Mouse (Mus musculus) layer of hippocampus, adult 18-20 months (tissue): ENCODE measurements around the gene Kcnq1. TPM values are rescaled to one million over a fixed set of nuclear protein-coding genes. Genes with fewer than 3 reads are reported as not detected.
A peak's percentile ranks its signal among the peaks of the same experiment; 100 is the strongest.

Experiments
- DNase-seq, 2 experiments: peaks; one replicate each; pipeline ENCODE4 v3.0.0; 2022; ENCODE audit warnings: low spot score in 2 of 2
- total RNA-seq, 2 experiments: library from RNA; stranded (reverse); gene quantifications; 2 replicates each; pipeline ENCODE4 v1.2.3; 2021

Gene Kcnq1
- total RNA-seq, 2 experiments from 2014 or later = 0.28 to 0.40 TPM

DNA sequence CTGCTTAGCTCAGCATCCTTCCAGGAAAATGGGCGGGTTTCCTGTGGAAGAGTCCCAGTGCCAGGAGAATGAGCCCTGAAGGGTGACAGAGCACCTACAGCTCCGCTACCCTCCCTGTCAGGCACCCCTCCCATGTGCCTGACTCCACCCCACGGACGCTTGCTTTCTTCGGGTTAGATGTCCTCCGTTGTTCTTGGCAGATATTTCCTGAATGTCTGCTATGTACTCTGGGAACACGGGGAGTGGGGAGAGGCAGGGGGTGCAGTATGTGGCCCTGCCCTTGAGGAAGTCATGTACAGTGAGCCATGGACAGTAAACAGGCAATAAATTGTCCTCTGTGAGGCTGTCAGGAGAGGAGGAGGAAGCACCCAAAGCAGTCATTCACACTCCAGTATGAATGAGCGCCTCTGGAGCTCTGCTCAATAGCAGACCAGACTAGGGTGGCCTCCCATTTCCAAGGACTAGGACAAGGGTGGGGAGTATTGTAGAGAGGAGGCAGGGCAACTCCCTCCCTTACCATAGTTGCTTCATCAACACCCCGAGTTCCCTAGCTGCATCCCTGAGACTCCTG is 301.9 kb downstream of the Kcnq1 start:
- DNase-seq = no peak

DNA sequence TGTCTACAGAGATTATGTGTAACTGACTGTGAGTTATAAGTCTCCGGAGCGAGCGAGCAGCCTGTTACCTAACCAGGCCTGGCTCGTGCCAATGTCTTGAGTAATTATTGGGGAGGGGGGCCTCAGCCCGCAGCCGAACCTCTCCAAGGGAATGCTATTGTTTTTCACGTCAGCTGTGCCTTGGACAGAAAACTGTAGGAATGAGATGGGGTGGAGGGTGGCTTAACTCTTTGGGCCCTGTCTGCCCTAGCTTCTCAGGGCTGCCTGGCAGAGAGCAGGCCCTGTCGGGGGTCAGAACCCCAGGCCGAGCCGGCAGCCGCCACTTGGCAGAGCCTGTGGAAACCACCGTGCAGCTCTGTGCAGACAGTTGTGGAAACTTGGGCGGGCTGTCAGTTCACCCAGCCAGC is 302.5 kb downstream of the Kcnq1 start:
- DNase-seq = no peak

DNA sequence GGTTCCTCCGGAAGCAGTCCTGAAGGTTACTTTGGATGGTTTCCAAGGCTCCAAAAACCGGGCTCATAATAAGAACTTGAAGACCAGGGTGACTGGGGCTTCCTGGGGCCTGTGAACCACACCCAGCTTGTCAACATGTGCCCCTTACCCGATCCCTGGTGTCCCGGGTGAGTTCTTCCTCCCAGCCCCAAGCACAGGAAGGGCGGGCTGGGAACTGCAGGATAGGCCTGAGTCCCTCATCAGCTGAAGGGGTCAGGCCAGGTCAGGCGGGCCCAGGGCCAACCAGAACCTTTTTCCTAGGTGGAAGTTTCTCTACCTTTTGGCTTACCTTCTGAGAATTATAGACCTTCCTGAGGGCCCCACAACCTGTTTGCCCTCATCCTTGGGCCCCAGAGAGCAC is 306.4 kb downstream of the Kcnq1 start:
- no peak for DNase-seq

DNA sequence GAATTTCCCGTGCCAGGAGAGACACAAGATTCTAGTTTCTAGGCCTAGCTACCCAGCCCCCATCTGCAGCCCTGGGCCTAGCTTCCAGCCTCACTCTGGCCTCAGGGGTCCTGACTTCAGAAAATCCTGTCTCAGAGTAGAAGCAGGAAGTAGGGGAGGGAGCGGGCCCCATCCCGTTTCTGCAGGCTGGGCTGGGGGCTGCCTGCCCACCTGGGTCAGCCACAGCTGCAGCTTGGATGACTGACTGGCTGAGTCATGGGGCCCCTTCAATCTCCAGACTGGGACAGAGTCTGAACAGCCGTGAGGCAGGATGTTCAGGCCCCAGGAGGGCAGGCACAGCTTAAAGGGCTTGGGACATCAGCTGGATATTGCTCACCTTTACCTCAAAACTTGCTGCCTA is 308.9 kb downstream of the Kcnq1 start:
- DNase-seq = no peak

DNA sequence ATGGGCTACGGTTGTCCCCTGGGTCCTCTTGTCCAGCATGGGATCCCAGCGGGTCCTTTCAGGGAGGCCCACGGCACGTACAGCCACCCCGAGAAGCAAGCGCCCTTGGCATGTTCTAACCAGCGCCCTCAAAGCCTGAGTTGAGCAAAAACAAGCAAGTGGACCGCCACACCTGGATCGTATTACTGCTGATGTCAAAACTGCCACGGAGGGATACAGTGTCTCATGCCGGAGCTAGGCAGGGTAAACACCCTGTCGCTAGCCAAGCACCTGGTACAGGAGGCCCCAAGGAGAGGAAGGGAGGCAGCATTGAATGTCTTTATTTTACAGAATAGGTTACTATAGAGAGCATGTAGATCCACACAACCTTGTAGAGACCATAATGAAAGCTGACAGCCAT is 310.2 kb downstream of the Kcnq1 start:
- no peak for DNase-seq

DNA sequence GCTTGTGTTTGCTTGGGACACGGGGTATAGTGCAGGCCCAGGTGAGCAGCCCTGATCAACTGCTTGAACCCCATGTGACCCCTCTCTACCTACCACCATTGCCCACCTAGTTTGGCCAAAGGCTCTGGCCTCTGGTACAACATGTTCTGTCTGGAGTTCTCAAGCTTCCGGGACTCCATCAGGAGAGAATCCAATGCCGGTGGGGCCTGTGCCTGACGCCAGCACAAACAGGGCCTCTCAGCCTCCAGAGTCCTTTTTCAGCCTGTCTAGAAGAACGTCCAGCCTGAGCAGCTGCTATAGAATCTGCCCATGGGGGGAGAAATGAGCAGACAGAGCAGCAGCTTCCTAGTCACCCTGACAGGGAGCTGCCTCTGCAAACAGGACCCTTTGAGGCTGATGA is 311.7 kb downstream of the Kcnq1 start:
- no peak for DNase-seq

DNA sequence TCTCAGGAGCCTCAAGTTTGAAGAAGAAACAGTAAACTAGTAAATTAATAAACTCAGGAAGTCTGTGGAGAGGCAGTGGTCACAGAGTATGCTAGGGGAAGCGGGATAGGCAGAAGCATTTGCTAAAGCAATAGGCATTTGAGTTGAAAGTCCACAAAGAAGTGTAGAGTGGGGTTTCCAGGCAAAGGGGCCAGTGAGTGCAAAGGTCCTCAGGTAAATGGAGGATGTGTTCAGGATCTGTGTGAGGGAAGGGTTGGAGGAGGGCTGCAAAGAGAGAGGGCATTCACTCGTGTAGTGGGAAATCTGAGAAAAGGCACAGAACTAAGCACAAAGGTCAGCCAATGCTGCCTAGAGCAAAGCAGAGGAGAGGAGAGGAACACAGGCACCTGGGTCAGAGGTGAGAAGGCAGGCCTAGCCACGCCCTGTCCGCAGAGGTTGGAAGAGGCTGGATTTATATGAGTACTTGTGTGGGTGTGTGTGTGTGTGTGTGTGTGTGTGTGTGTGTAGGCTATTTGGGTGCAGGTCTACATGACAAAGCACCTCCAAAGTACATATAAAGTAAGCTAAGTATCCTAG is 313.5 kb downstream of the Kcnq1 start:
- DNase-seq = no peak

DNA sequence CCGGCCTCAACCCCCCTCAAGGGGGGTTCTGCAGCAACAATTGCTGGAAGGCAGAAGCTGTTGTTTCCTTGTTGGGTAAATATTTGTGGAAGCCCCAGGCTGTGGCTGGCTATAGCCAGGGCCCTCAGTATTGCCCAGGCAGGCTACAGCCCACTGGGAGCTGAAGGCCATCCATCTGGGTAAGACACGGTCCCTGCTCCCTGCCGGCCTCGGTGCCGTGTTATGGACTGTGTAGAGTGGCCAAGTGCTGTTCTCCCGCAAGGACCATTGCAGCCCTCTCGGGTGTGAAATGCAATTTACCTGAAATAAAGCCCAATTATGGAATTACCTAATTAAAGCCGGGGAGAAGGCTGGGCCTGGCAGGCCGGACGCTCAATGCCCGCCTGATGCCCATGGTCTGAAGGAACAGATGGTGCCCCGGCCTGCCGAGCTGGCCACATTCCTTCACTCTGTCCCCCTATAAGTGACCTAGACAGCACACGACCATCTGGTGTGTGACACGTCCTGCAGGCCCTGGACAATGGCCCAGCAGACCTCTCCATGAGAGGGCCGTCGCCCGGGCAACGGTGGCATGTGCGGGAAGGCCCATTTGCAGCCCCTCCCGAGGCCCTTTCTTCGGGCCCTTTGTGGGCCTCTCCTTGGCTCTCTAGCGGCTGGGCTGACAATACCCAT is 322.1 kb downstream of the Kcnq1 start:
- no peak for DNase-seq

DNA sequence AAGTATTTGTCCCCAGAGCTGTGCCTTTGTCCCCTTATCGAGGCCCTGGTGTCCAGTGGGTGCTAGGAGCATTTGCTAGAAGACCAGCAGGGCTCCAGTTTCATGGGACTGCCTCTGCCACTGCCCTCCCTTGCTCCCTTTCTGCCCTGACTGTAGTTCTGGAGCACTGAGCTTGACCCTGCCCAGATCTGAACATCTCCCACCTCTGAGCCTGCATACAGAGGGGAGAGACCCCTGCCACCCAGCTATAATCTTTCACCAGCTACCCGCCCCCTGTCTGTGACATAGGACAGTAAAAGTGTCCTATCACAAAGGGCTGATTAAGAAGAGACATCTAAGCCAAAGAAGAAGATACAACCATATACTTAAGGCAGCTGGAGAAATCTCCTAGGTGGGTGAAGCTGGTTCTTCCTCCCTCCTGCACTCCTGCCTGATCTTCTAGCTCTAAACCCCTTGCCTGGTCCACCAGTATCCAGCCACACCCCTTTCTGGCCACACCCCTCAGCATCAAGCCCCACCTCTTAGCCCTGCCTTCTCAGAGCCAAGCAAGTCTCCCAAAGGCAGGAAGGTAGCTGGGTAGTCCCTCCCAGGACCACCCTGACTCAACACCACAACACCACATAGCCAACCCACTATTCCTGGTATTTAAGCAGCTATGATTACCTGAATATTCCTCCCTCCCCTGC is 322.8 kb downstream of the Kcnq1 start:
- no peak for DNase-seq

DNA sequence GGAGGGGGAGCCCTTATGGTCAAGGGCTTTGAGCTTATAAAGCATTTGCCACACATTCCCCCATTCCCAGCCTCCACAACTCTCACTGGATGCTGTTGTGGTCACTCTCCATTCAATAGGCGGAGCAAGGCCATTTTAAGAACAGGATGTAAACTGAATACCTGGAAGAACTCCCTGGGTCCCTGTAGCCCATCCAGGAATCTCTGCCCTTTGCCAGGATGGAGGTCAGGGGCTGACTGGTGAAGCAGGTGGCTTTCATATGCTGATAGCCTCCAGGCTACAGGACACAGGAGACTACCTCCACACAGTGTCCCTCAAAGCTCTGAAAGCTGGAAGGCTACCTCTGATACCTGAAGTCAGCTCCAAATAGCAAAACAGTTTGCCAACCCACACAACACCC is 326.5 kb downstream of the Kcnq1 start:
- DNase-seq = no peak

DNA sequence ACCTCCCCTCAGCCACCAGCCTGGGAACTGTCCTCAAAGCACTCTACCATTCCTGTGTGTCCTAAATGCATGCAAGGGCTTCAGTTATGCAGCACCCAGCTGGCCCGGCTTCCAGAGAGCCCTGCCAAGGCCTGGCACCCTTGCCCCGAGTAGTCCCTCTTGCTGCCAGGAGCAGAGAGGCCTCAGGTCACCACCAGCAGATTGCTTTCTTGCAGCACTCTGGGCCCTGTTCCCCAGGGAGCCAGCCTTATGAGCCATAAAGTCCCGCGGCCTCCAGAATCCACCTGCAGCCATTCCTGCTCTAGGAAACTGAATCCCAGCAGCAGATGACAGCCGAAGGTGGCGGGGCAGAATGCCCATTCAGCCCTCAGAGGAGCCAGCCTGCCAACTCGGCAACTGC is 327.2 kb downstream of the Kcnq1 start:
- DNase-seq = peak in 1 of 2 experiments; percentile 20

DNA sequence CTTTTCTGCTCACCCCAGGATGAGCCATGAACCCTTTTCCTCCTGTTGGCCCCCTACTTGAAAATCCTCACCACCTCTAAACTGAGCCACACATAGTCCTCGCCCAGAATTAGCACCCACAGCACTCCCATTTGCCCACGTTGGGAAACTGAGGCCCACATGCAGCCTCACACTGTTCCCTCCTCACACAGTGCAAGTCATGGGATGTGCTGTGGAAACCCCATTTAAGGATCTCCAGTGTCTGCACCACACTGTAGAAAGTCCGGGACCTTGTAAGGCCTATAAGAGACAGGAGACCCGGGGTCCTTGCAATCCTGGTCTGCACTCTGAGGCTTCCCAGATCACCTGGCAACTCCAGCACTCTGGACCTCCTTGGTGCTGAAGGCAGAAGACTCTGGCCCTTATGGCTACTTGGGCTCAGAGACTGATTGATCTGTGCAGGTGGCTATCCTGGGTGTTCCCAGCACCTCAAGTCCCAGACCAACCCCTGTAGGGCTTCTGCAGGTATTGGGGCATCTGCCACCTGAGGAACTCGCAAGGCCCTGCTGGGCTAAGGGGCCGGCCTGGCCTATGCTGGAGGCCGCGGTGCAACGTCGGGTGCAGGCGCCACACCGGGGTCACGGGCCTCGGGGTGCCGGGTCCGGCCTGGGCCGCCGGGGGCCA is 331.2 kb downstream of the Kcnq1 start:
- DNase-seq = no peak

DNA sequence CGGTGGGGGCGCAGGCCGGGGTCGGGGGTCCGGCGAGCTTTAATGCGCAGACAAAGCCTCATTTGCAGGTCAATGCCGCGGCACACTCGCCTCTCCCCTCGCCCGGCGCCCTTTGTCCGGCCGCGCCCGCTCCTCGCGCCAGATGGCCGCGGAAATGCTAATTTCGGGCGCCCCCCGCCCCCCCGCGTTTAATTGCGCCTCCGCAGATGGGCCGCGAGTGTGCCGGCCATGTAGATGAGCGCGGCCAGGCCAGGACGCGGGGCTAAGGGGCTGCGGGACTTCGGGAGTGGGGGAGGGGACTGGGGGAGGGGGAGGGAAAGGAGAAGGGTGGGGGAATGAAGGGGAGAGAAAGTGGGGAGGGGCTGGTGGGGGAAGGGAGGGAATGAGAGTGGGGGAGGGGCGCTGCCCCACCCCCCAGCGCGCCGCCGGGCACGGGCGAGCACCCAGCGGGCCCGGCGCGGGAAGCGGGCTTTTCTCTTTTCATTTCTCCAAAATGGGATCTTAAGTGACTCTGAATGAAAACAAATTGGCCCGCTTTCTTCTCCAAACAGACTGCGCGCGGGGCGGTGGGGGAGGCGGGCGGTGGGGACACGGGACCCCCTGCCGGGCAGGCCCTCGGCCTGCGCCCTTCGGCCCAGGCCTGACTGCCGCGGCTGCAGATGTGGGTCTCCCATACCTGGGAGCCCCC is 331.9 kb downstream of the Kcnq1 start:
- no peak for DNase-seq

DNA sequence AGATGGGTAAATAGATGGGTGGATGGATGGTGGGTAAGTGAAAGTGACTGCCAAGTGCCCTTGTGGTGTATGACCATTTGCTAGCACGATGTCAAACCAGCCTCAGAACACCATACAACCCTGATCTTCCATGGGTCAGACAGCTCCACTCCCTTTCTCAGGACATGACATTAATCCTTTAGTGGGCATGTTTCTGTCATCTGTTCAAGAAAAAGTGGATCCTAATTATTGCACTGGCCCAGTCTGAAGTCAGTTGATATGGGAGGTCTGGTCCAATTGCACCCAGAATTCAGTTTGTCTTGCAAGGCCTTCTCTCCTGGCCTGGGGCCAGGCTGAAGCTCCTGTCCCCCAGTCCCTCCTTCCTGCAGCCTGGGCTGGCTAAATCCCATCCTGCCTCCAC is 332.8 kb downstream of the Kcnq1 start:
- DNase-seq = no peak

DNA sequence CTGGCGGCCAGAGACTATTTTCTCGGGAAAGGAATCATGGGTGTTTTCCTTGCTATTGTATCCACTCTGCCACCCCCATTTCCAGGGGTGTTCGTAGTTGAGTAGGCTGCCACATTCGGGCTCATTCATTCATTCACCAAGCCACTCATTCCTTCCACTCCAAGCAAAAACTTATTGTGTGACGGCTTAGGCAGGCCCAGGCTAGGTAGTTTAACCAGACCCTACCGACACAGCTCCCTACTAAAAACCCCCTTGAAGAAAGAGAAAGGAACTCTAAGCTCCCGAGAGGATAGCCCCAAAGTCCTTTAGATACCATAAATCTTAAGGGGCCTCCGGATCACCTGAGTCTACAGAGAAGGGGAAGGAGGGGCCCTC is 338.4 kb downstream of the Kcnq1 start:
- DNase-seq = no peak

DNA sequence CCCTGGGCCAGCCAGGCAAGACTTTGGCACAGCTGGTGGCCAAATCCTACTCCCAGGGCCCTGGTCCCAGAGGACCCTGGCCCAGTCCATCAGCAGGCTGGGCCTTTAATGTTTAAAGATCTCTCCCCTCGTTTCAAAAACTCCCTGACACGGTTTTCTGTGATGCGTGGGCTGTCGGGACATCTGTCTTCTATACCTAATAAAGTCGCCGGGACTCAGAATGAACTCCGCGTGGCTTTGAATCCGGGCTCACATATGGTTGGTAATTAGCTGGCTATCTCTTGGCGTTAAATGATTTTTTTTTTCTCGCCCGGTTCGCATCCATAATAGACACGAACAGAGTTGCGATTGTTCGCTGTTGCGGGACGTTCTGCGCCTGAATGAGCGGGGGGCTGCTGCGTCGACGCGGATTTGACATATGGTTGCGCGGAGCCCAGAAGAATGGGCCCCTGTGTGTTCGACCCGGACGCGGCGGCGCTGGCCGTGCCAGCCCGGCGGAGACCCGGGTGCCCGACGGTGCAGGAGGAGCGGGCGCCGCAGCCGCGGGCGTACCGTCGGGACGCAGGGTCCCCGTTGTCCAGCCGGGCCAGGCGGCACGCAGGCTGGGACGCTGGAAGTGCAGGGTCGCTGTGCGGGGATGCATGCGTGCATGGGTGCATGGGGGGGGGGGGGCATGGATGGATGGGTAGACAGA is 338.9 kb downstream of the Kcnq1 start:
- DNase-seq = no peak

DNA sequence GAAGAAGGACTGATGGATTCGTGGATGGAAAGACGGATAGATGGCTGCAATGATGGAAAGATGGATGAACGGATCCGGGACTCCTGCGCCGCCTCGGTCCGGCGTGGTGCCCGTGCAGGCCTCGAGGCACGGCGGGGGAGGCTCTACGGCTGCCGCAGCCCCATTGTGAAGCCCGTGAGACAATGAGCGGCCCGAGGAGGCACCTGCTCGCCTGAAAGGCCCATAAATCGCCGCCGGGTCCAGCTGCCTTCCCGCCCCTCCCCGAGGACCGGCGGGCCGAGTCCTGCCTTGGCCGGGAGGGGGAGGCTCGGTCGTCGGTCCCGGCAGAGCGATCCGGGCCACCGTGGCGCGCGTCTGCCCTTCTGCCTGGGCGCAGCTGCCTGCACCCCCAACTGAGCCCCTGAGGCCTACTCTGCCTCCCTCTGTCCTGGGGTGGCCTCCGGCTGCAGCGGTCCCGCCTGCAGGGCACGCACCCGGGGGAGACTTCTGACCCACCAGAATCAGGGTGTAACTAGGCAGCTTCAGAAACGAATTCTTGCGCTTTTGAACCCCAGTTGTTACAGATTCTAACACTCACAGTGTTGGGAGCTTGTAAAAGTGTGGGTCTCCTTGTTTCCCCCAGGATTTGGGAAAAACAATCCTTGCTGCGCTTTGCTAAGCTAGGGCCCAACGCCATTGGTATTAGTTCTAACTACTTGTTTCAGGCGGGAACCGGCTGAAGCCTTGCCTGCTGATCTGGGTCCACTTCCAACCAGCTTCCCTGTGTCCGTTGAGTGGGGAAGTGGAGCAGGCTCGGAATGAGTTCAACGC is 339.7 kb downstream of the Kcnq1 start:
- no peak for DNase-seq

DNA sequence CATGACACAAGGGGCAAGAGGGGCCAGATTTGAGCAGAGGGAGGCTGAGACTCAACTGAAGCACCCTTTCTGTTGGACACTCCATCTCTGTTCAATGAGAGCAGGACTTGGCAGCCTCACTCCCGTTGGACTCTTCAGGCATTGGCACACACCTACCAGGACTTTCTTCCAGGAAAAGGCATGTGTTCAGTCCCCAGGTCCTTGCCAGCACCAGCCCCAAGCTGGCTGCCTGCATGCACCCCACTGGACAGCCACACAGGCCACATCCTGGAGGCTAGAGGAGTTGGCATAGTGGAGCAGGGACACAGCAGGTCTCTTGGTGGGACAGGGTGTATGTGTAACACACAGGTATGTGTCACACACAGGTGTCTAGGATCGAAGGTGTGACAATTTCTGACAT is 341.0 kb downstream of the Kcnq1 start:
- DNase-seq = no peak

DNA sequence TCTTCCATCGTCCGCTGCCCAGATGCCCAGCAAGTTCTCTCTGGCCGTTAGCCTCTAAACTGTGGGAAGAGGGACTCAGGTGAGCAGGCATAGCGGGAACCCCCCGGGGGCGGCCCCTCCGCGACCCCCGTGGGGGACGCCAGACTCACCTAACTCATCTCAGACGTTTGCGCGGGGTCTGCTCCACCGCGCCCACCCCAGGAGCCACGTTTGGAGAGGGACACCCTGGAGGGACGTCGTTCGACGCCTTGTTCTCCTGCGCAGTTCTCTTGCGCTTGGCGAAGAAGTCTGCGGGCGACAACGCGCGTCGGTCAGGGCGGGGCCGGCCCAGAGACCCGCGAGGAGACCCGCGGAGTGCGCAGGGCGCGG is 352.8 kb downstream of the Kcnq1 start:
- no peak for DNase-seq
